Mouse (Mus musculus): ENCODE measurements around the gene Gm21118.
"Not testable (repeated sequence)": the region's sequence is repeated elsewhere in the genome, so short reads cannot be mapped to it uniquely, and the experiment has no call there.

Gm21118 gene

DNA sequence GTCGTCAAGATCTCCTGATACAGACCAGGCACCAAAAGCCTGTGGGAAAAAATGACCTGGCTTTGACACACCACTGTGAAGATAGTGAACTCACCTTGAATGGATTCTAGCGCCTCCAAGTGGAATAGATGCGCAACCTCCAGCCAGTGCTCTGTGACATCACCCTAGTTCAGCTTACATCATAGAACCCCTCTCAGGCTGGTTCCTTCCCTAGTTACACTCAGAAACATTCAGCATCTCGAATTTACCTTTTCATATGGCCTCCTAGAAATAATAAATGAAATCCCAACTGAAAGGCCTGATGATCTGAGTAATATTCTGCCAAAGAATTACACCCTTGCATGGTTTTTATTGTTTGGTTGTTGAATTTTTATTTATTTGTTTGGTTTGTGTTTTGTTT is at the start of gene Gm21118:
Gm21118 (minus strand) TSS at position 101 of the 400 bp plus-strand sequence.
- not testable (repeated sequence) for DNase-seq

DNA sequence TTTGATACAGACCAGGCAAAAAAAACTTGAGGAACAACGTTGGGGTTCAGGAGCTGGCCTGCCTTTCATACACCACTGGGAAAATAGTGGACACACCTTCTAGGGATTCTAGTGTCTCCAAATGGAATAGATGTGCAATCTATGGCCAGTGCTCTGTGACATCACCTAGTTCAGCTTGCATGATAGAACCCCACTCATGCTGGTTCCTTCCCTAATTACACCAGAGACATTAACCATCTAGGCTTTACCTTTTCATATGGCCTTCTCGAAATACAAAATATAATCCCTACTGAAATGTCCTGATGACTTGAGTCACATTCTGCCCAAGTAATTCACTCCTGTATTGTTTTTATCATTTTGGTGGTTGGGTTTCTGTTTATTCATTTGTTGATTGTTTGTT is 29.7 kb upstream of the Gm21118 start, which contains the start of the genes Gm29423 and Gm29644:
Gm29423 (minus strand) TSS at position 101 of the 400 bp plus-strand sequence.
Gm29644 (minus strand) TSS at position 157 of the 400 bp plus-strand sequence.
- not testable (repeated sequence) for DNase-seq

All from spleen, adult 18-20 months (tissue).